Mouse (Mus musculus) cortical plate, adult 2 months (tissue): ENCODE data around the gene Hpcal1. TPM values are rescaled to one million over a fixed set of nuclear protein-coding genes. Genes with fewer than 3 reads are reported as not detected.

Experiments used
- H3K27ac ChIP-seq: fragments of 200-500 bp; 2 replicates; pipeline ENCODE4 v1.5.1; 2012; ENCODE audit warnings: low read length, control low read depth, inconsistent platforms; ENCODE audit not compliant: insufficient read depth
- H3K4me1 ChIP-seq: fragments of 200-500 bp; 2 replicates; pipeline ENCODE4 v1.6.1; 2011; ENCODE audit warnings: low read length; ENCODE audit not compliant: control insufficient read depth, insufficient read depth
- H3K4me3 ChIP-seq: fragments of 200-500 bp; 2 replicates; pipeline ENCODE4 v1.5.1; 2011; ENCODE audit warnings: mild to moderate bottlenecking, low read length, control low read depth; ENCODE audit not compliant: insufficient read depth
- CTCF ChIP-seq: fragments of 200-500 bp; IDR thresholded peaks from 2 replicates; pipeline ENCODE4 v1.5.1; 2011; ENCODE audit warnings: mild to moderate bottlenecking, control low read depth, low read length; ENCODE audit not compliant: insufficient read depth; ENCODE audit errors: extremely low read depth
- POLR2A ChIP-seq: fragments of 200-500 bp; IDR thresholded peaks from 2 replicates; pipeline ENCODE4 v1.6.1; 2011; ENCODE audit warnings: mild to moderate bottlenecking, low read length, control low read depth; ENCODE audit not compliant: insufficient read depth; ENCODE audit errors: extremely low read depth
- polyA plus RNA-seq: library from polyadenylated mRNA; depleted of rRNA; stranded (reverse); fragments of >200 nt; gene quantifications from 2 replicates; pipeline ENCODE4 v1.2.3, GENCODE M21; 2012

The Hpcal1 gene
- polyA plus RNA-seq, 1 experiment: 71.1 TPM

DNA sequence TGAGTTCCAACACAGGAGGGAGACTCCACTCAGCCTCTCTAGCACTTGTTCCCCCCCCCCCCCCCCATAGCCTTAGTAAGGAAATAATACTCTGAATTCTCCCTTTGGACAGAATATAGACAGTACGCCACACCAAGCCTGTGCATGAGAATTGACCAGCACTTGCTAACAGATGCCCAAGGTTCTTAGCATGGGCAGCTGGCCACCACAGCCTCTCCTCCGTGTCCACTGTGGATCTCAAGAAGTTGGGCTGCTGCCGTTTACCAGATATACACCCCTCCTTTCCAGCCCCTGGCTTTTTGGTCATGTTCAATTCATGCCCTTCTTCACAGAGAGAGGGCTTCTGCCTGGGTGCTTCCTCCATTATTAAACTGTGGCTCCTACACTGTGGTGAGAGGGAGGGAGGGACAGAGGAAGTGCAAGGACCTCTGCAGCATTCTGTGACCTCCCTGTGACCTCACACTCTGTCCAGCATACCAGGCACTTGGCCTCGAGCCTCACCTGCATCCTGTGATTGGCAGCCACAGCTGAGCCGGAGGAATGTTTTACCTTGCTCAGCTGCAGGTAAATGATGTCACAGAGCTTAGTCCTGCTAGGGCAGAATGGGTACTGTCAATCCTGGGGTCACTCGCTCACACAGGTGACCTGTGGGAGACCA lies 21.2 kb downstream of the Hpcal1 start:
- Histone ChIP-seq H3K27ac (no peak overlapping the region), H3K4me1 (peaks cover 7% of the 10 kb centered on the region), H3K4me3 (no peak overlapping the region)
- no peak for TF ChIP-seq CTCF
- no peak for TF ChIP-seq POLR2A

DNA sequence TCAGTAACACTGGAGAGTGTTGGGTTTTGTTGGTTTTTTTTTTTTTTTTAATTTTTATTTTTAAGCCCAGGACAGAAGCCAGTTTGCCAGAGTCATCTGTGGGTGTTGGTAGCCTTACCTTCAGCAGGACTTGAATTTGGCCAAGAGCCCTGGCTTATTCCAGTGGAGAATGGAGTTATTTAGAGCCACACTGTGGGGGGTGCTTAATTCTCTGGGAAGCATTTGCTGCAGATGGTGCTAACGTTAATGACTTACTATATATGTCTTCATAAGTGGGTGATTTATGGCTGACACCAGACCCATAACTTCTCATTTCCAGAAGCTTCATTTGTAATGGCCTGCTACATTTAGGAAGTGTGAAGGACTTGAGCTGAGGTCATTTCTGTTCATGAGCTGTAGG lies 21.9 kb downstream of the Hpcal1 start:
- H3K4me3 ChIP-seq: no peak overlapping the region
- TF ChIP-seq POLR2A (no peak), CTCF (no peak)
- peaks cover 7% of the 10 kb centered on the region for H3K4me1 ChIP-seq
- H3K27ac ChIP-seq: no peak overlapping the region

DNA sequence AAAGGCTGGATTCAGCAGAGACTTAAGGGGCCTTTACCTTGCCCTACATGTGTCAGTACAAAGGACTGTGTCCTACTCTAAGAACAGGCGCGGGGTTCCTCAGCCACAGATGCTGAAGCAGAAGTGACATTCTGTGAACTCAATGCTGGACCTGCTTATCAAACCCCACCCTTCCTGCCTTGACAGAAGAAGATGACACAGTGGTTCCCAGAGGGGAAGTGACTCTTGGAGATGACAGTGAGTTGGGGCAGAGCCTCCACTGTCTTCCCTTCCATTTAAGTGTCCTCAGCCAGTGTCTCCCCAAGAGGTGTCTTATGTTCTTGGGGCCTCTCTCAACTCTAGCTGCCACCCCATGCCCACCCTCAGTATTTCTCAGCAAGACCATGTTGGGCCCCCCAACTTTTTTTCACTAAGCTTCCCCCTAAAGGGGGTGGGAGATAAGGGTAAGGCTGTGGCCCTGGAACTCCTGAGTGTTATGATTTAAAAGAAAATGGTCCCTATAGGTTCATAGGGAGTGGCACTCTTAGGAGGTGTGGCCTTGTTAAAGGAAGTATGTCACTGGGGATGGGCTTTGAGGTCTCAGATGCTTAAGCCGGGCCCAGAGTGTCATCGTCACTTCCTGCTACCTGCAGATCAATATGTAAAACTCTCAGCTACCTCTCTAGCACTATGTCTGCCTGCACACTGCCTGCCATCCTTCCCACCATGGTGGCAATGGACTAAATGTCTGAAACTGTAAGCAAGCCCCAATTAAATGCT lies 25.2 kb downstream of the Hpcal1 start:
- Histone ChIP-seq H3K4me3 (no peak overlapping the region), H3K4me1 (peaks cover 9% of the 10 kb centered on the region), H3K27ac (no peak overlapping the region)
- TF ChIP-seq CTCF (no peak), POLR2A (no peak)

DNA sequence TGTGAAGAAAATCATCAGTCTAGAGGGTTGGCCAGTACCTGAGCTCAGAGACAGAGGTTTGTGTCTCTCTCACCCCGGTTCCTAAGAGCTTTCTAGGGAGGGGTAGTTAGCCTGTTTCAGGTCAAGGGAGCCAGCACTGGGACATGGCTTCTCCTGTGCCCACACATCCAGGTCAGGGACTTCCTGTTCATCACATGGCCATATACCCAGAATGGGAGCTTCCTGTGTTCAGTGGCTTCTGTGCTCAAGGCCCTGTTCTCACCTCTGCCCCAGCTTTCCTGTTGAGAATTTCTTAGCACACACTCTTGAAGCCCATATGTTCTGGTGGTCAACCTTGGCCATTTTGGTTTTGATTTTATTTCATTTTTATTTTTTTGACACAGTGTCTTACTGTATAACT lies 26.6 kb downstream of the Hpcal1 start:
- Histone ChIP-seq H3K27ac (no peak overlapping the region), H3K4me1 (peaks cover 6% of the 10 kb centered on the region), H3K4me3 (no peak overlapping the region)
- no peak for TF ChIP-seq POLR2A

DNA sequence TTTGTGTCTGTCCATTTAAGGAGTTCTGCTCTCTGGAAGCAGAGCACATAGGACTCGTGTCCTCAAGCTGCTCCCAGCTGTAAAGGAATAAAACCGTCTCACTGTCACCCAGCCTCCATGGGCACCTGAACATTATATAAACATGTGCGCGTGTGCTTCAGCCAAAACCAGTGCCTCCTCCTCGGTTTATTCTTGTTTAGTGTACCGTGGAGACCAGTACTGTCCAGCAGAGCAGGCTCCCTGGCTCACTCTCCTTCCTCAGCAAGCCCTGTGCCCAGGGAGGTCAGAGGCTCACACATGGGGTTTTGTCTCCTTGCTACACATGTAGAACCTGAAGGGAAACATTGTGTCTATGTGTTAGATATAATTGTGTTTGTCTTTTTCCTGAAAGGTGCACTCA lies 27.5 kb downstream of the Hpcal1 start:
- Histone ChIP-seq H3K4me1 (peaks cover 2% of the 10 kb centered on the region), H3K4me3 (no peak overlapping the region), H3K27ac (no peak overlapping the region)
- TF ChIP-seq POLR2A: no peak
- TF ChIP-seq CTCF: no peak

DNA sequence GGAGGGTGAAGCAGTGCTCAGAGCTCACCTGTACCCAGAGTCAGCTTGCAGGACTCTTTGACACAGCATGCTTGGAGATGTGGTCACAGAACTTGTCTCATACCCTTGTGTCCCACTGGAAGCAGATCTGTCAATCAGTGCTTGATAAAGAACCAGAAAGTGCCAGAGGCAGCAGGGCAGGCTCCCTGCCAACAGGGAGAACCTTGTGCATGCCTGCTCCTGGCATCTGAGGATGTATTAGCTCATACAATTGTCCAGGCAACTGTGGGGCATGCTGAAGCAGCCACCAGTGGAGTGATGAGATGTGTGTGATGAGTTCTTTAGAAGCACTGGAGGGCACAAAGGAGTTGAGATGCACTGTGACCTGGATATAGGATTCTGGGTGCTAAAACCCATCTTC lies 30.4 kb downstream of the Hpcal1 start:
- Histone ChIP-seq H3K4me3 (no peak overlapping the region), H3K27ac (no peak overlapping the region), H3K4me1 (peaks cover 2% of the 10 kb centered on the region)
- TF ChIP-seq CTCF (no peak), POLR2A (no peak)

DNA sequence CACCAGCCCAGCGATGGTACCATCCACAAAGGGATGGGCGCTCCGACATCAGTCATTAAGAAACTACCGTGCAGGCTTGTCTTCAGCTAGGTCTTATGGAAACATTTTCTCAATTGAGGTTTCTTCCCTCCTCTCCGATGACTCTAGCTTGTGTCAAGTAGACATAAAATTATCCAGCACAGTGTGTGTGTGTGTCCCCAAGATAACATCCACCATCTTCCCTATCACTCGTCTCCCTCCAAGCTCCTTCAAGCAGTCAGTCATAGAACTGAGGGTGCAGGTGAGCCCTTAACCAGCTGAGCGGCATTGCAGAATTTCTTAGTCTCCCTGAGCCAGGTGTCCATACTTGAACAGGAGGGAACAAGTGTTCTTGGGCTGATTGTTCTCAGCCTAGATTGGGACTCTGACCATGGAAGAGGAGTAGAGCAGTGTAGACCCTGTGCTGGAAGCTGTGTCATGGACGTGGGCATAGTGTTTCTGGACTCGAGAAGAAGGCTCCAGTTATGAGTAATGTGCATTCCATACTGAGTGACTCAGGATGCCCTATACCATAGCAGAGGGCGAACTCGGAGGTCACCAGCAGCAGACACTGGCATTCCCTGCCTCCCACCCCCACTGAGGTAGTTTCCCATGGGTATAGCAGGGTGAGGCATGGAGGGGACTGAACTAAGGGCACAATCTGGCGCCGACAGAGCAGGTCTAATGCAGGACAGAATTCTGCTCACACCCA lies 32.0 kb downstream of the Hpcal1 start:
- H3K4me1 ChIP-seq: peaks cover 3% of the 10 kb centered on the region
- H3K27ac ChIP-seq: no peak overlapping the region
- no peak for TF ChIP-seq CTCF
- no peak for TF ChIP-seq POLR2A
- H3K4me3 ChIP-seq: no peak overlapping the region

DNA sequence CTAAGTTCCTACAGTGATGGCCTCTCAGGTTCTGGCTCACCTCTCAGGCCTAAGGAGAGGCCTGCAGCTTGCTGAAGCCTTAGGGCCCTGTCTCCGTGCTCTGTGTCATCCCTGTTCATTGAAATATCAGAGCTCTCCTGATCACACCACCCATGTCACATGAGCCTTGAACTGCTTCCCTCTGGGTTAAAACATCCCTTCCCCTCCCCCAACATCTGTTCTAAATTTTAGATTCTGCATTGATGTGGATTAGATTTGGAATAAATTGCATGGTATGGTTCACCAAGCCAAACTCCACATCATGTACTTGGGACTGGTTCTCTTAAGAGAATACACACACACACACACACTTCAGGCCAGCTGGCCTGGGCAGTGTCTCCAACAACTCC lies 32.5 kb downstream of the Hpcal1 start:
- Histone ChIP-seq H3K4me3 (no peak overlapping the region), H3K4me1 (peaks cover 2% of the 10 kb centered on the region), H3K27ac (no peak overlapping the region)
- TF ChIP-seq POLR2A: no peak
- no peak for TF ChIP-seq CTCF

DNA sequence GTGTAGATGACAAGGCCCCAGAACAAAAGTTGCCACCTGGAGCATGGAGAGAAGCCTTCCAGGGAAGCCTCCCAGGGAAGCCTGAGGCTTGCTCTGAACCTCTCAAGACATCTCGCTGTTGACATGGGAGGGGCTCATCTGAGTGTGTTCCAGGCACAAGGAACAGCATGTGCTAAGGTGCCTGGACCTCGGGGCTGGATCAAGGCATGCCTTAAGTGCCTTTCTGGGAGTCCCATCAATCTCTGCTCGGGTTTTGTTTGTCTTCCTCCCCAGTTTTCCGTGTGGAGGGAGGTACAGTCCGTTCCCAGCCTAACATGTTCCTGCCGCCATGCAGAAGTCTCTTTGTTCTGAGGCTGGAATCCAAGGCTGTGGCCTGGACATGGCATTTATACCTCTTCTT lies 33.3 kb downstream of the Hpcal1 start:
- Histone ChIP-seq H3K4me3 (no peak overlapping the region), H3K4me1 (peaks cover 3% of the 10 kb centered on the region; the same call in 1 of the 2 replicates), H3K27ac (no peak overlapping the region)
- TF ChIP-seq POLR2A (no peak), CTCF (no peak)
